In the genomic region with DNA sequence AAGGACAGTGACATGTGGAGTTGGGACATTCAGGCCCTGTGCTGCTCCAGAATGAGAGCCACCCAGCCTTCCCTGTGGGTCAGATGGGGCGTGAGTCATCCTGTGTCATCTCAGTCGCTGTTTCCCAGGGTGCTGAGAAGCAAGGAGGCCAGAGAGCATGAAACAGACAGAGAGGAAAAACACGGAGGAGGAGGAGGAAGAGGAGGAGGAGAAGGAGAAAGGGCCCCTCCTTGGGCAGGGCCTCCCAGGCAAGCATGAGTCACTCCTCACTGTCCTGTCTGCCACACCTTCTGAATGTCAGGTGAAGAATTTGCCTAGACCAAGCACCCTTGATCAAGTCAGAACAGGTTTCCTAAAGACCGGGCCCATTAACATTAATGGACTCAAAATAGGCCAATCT, we compare ENCODE assay signal across 16 mouse cellular contexts. TPM values are rescaled to one million over a fixed set of nuclear protein-coding genes. Genes with fewer than 3 reads are reported as not detected.
DNase-seq lines count a peak whose midpoint lies in the region; ATAC-seq and TF ChIP-seq lines count a peak whose summit lies in the region.
"Had no signal": no experiment of that assay in that cellular context is flagged by ENCODE, and none has a peak within 500 bp of the region (broad histone marks: within the 10 kb centered on the region; RNA-seq: fewer than 3 reads in every experiment).

No protein-coding gene starts in this region.

- TF ChIP-seq CTCF in E14TG2a.4 (conservative IDR thresholded peaks at IDR 0.05; ENCODE audit: low read length): no peak
- no peak for TF ChIP-seq CTCF in thymus, adult 2 months (IDR thresholded peaks at IDR 0.05; ENCODE audit: borderline replicate concordance, control insufficient read depth, extremely low read depth, insufficient read depth, low read length, poor library complexity)

- ATAC-seq in intestine, embryonic 16.5 days: peak; percentile 86

- WGBS in intestine, embryonic 16.5 days: 64% methylated on average over 4 of the region's 4 CpGs
- WGBS in thymus, adult 2 months: 86% methylated on average over 4 of the region's 4 CpGs

- H3K4me2 ChIP-seq in intestine, embryonic 16.5 days (ENCODE audit: low read depth, low read length): no peak overlapping the region
- H3K4me2 ChIP-seq: forebrain, embryonic 12.5 days; limb, embryonic 13.5 days; lung, embryonic 15.5 days had no signal

- H3K27me3 ChIP-seq in E14TG2a.4 (ENCODE audit: insufficient read depth, low read length): no peaks in the 10 kb centered on the region
- H3K27me3 ChIP-seq in intestine, embryonic 16.5 days (replicated peaks; ENCODE audit: control insufficient read depth, insufficient read depth, low read length): no peaks in the 10 kb centered on the region
- no peaks in the 10 kb centered on the region for H3K27me3 ChIP-seq in thymus, adult 2 months (ENCODE audit: control insufficient read depth, insufficient read depth, low read length)
- H3K27me3 ChIP-seq: forebrain, embryonic 12.5 days; limb, embryonic 13.5 days; lung, embryonic 15.5 days had no signal

- peaks cover 4% of the 10 kb centered on the region; the same call in 1 of the 2 replicates for H3K9me3 ChIP-seq in E14TG2a.4 (ENCODE audit: low read length)
- H3K9me3 ChIP-seq in intestine, embryonic 16.5 days (ENCODE audit: control insufficient read depth, low read length): no peaks in the 10 kb centered on the region
- H3K9me3 ChIP-seq: forebrain, embryonic 12.5 days; limb, embryonic 13.5 days; lung, embryonic 15.5 days had no signal

- no peak overlapping the region for H3K27ac ChIP-seq in intestine, embryonic 16.5 days (ENCODE audit: low read length)
- no peak overlapping the region for H3K27ac ChIP-seq in thymus, adult 2 months (ENCODE audit: control insufficient read depth, insufficient read depth, low read length)
- H3K27ac ChIP-seq: forebrain, embryonic 12.5 days; limb, embryonic 13.5 days; lung, embryonic 15.5 days had no signal

- 0 out of 2 replicates have a peak overlapping the region, but pooled peaks have one; percentile 7 for H3K4me3 ChIP-seq in E14TG2a.4 (replicated peaks; ENCODE audit: low read length)
- H3K4me3 ChIP-seq in intestine, embryonic 16.5 days (ENCODE audit: low read length): no peak overlapping the region
- no peak overlapping the region for H3K4me3 ChIP-seq in thymus, adult 2 months (ENCODE audit: control insufficient read depth, insufficient read depth, low read length)
- H3K4me3 ChIP-seq: forebrain, embryonic 12.5 days; limb, embryonic 13.5 days; lung, embryonic 15.5 days had no signal

- TF ChIP-seq POLR2A in thymus, adult 2 months (IDR thresholded peaks at IDR 0.05; ENCODE audit: control insufficient read depth, extremely low read depth, insufficient read depth, low read length, poor library complexity): no peak

- no peaks in the 10 kb centered on the region for H3K36me3 ChIP-seq in E14TG2a.4 (ENCODE audit: insufficient read depth, low read length)
- no peaks in the 10 kb centered on the region for H3K36me3 ChIP-seq in intestine, embryonic 16.5 days (ENCODE audit: control insufficient read depth, insufficient read depth, low read length)
- H3K36me3 ChIP-seq in thymus, adult 2 months (ENCODE audit: control insufficient read depth, insufficient read depth, low read length): no peaks in the 10 kb centered on the region
- H3K36me3 ChIP-seq: forebrain, embryonic 12.5 days; limb, embryonic 13.5 days; lung, embryonic 15.5 days had no signal

- H3K9ac ChIP-seq in intestine, embryonic 16.5 days (ENCODE audit: low read depth, low read length): no peak overlapping the region
- H3K9ac ChIP-seq: forebrain, embryonic 12.5 days; limb, embryonic 13.5 days; lung, embryonic 15.5 days had no signal

- peak; percentile 24 to 74 for DNase-seq in adrenal gland, adult (ENCODE audit: inconsistent age in 2 of 2, low spot score in 1 of 2)
- DNase-seq in adrenal gland, postnatal 4 days (ENCODE audit: low spot score in 2 of 2): no peak
- DNase-seq in adrenal gland, postnatal 10 days: peak; percentile 35
- no peak for DNase-seq in gastrocnemius, postnatal 10 days
- DNase-seq in thymus, adult 2 months: no peak
- DNase-seq in layer of hippocampus, postnatal 36 days: no peak
- DNase-seq: cerebellum, adult 18-20 months; embryo, embryonic 11 days; kidney, postnatal 14 days; thymus, postnatal 25 days had no signal

- H3K4me1 ChIP-seq in E14TG2a.4 (replicated peaks; ENCODE audit: low read depth, low read length): peaks cover 48% of the 10 kb centered on the region
- H3K4me1 ChIP-seq in intestine, embryonic 16.5 days (ENCODE audit: control insufficient read depth, insufficient read depth, low read length): no peaks in the 10 kb centered on the region
- H3K4me1 ChIP-seq in thymus, adult 2 months (replicated peaks; ENCODE audit: control insufficient read depth, insufficient read depth, low read length): no peaks in the 10 kb centered on the region
- H3K4me1 ChIP-seq: forebrain, embryonic 12.5 days; limb, embryonic 13.5 days had no signal

RNA-seq across cellular contexts. Expression of gene Dsp, which starts 27.4 kb away (rescaled TPM):
- total RNA-seq in adrenal gland, postnatal 4 days (2021): 1 to 10 TPM; 3.6 to 7.2 TPM
- 1 to 10 TPM; 3.0 to 5.2 TPM for total RNA-seq in adrenal gland, postnatal 10 days (2021)
- polyA plus RNA-seq in intestine, embryonic 16.5 days (2015; fragmentation: Nextera tagmentation; extraction: Ambion mirVana): 8.4 TPM in 2 replicates
- total RNA-seq in gastrocnemius, postnatal 10 days (2021): under 1 TPM; 0.19 to 0.20 TPM
- polyA plus RNA-seq in thymus, adult 2 months (2012; rRNA removed): 10.2 and 10.6 TPM in 2 replicates
- total RNA-seq in layer of hippocampus, postnatal 36 days (2021): 10 to 100 TPM; 11.1 to 17.5 TPM
- total RNA-seq: megakaryocyte-erythroid progenitor cell, adult 5-6 weeks had no signal

Comparison
In these comparisons a context has a peak if more than half of its experiments do, and no peak if none do; other contexts are left out.
1. DNase-seq: peak in adrenal gland, adult (2 of 2) and adrenal gland, postnatal 10 days (single experiment); none in adrenal gland, postnatal 4 days (0 of 2), gastrocnemius, postnatal 10 days (single experiment), thymus, adult 2 months (single experiment) and layer of hippocampus, postnatal 36 days (0 of 2).